In the genomic region with DNA sequence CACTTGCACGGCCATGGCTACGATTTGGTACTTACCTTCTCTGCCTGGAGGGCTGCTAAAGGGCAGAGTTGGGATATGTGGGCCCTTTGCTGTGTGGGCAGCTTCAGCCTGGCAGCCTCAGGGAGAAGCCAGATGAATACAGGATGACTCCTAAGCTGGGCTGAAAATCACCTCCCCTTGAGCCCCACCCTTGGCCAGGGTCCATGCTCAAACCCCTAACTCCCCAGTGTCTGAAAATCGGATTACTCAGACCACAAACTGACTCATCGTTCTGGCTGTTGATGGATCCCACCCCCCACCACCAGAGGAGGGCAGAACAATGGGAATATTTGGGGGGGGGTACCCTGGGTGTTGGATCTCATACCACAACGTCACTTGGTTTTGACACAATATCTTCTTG, we compare ENCODE assay signal across 24 mouse cellular contexts.
DNase-seq lines count a peak whose midpoint lies in the region; ATAC-seq and TF ChIP-seq lines count a peak whose summit lies in the region.
"Had no signal": no experiment of that assay in that cellular context is flagged by ENCODE, and none has a peak within 500 bp of the region (broad histone marks: within the 10 kb centered on the region; RNA-seq: fewer than 3 reads in every experiment).

No protein-coding gene starts in this region.

- no peak overlapping the region for H3K4me3 ChIP-seq in heart, embryonic 11.5 days (ENCODE audit: low read depth, low read length)
- no peak overlapping the region for H3K4me3 ChIP-seq in hindbrain, embryonic 16.5 days (ENCODE audit: low read length)
- H3K4me3 ChIP-seq in liver, postnatal 0 days (ENCODE audit: low read depth, low read length): no peak overlapping the region
- H3K4me3 ChIP-seq: embryonic facial prominence, embryonic 10.5 days; embryonic facial prominence, embryonic 12.5 days; forebrain, embryonic 10.5 days; forebrain, embryonic 12.5 days had no signal

- no peak for ATAC-seq in heart, embryonic 11.5 days (replicated peaks; ENCODE audit: insufficient number of reproducible peaks, low FRiP score, low TSS enrichment)
- ATAC-seq in hindbrain, embryonic 16.5 days: no peak
- ATAC-seq in liver, postnatal 0 days: no peak
- ATAC-seq: CD4-positive, CD25-positive, alpha-beta regulatory T cell, adult 4 months; forebrain, embryonic 14.5 days; forebrain, embryonic 16.5 days had no signal

- WGBS in heart, embryonic 11.5 days (ENCODE audit: insufficient replicate concordance): 79% methylated on average over 5 of the region's 5 CpGs
- 91% methylated on average over 5 of the region's 5 CpGs for WGBS in hindbrain, embryonic 16.5 days
- WGBS in liver, postnatal 0 days (ENCODE audit: insufficient replicate concordance): 71% methylated on average over 5 of the region's 5 CpGs

- H3K4me2 ChIP-seq in heart, embryonic 11.5 days: no peak overlapping the region
- H3K4me2 ChIP-seq in hindbrain, embryonic 16.5 days (ENCODE audit: low read length): no peak overlapping the region
- H3K4me2 ChIP-seq in liver, postnatal 0 days (ENCODE audit: low read depth, low read length): no peak overlapping the region
- H3K4me2 ChIP-seq: embryonic facial prominence, embryonic 12.5 days; forebrain, embryonic 12.5 days had no signal

- H3K9ac ChIP-seq in heart, embryonic 11.5 days (ENCODE audit: low read depth, low read length): no peak overlapping the region
- no peak overlapping the region for H3K9ac ChIP-seq in hindbrain, embryonic 16.5 days (ENCODE audit: low read depth, low read length)
- H3K9ac ChIP-seq in liver, postnatal 0 days (replicated peaks): no peak overlapping the region
- H3K9ac ChIP-seq: embryonic facial prominence, embryonic 12.5 days; forebrain, embryonic 12.5 days had no signal

- TF ChIP-seq EP300 in liver, postnatal 0 days (IDR thresholded peaks at IDR 0.05; ENCODE audit: low read depth): no peak

- no peaks in the 10 kb centered on the region for H3K4me1 ChIP-seq in heart, embryonic 11.5 days (ENCODE audit: control insufficient read depth, insufficient read depth, low read length)
- H3K4me1 ChIP-seq in hindbrain, embryonic 16.5 days (ENCODE audit: control insufficient read depth, insufficient read depth, low read depth, low read length): no peaks in the 10 kb centered on the region
- no peaks in the 10 kb centered on the region for H3K4me1 ChIP-seq in liver, postnatal 0 days (ENCODE audit: insufficient read depth)
- H3K4me1 ChIP-seq: embryonic facial prominence, embryonic 12.5 days; forebrain, embryonic 10.5 days; forebrain, embryonic 12.5 days had no signal

- H3K9me3 ChIP-seq in heart, embryonic 11.5 days (replicated peaks; ENCODE audit: control insufficient read depth, low read length): no peaks in the 10 kb centered on the region
- H3K9me3 ChIP-seq in hindbrain, embryonic 16.5 days (ENCODE audit: control insufficient read depth, low read length): no peaks in the 10 kb centered on the region
- H3K9me3 ChIP-seq in liver, postnatal 0 days (ENCODE audit: low read length): no peaks in the 10 kb centered on the region
- H3K9me3 ChIP-seq: embryonic facial prominence, embryonic 10.5 days; embryonic facial prominence, embryonic 12.5 days; forebrain, embryonic 10.5 days; forebrain, embryonic 12.5 days had no signal

- TF ChIP-seq CTCF in liver, postnatal 0 days (IDR thresholded peaks at IDR 0.05; ENCODE audit: low read depth): no peak

- H3K27ac ChIP-seq in heart, embryonic 11.5 days (ENCODE audit: low read depth, low read length): no peak overlapping the region
- no peak overlapping the region for H3K27ac ChIP-seq in hindbrain, embryonic 16.5 days (ENCODE audit: low read depth, low read length)
- no peak overlapping the region for H3K27ac ChIP-seq in liver, postnatal 0 days (ENCODE audit: low read depth)
- H3K27ac ChIP-seq: embryonic facial prominence, embryonic 10.5 days; embryonic facial prominence, embryonic 12.5 days; forebrain, embryonic 10.5 days; forebrain, embryonic 12.5 days had no signal

- no peaks in the 10 kb centered on the region for H3K36me3 ChIP-seq in heart, embryonic 11.5 days (ENCODE audit: control insufficient read depth, insufficient read depth, low read length)
- no peaks in the 10 kb centered on the region for H3K36me3 ChIP-seq in hindbrain, embryonic 16.5 days (ENCODE audit: control insufficient read depth, insufficient read depth, low read length)
- no peaks in the 10 kb centered on the region for H3K36me3 ChIP-seq in liver, postnatal 0 days (replicated peaks; ENCODE audit: insufficient read depth, low read length)
- H3K36me3 ChIP-seq: embryonic facial prominence, embryonic 10.5 days; embryonic facial prominence, embryonic 12.5 days; forebrain, embryonic 10.5 days; forebrain, embryonic 12.5 days; G1E had no signal

- H3K27me3 ChIP-seq in heart, embryonic 11.5 days (ENCODE audit: control insufficient read depth, insufficient read depth, low read length): no peaks in the 10 kb centered on the region; the same call in 1 of the 2 replicates
- no peaks in the 10 kb centered on the region; the same call in 1 of the 2 replicates for H3K27me3 ChIP-seq in hindbrain, embryonic 16.5 days (replicated peaks; ENCODE audit: control insufficient read depth, insufficient read depth, low read length)
- no peaks in the 10 kb centered on the region for H3K27me3 ChIP-seq in liver, postnatal 0 days (ENCODE audit: insufficient read depth, low read length)
- H3K27me3 ChIP-seq: CH12.LX had no signal

- DNase-seq in 3T3-L1 (ENCODE audit: low read depth, low spot score): peak; percentile 70
- peak; percentile 22 for DNase-seq in MN1 (ENCODE audit: low spot score)
- DNase-seq in NIH3T3 (ENCODE audit: low read depth): peak; percentile 79
- DNase-seq in liver, postnatal 0 days: no peak
- DNase-seq in frontal cortex, adult 2 months (ENCODE audit: extremely low spot score in 1 of 2, low spot score in 1 of 2): no peak
- DNase-seq: adrenal gland, adult 2 months; adrenal gland, postnatal 10 days; adrenal gland, postnatal 25 days; cerebellum, adult 11 months; cerebellum, adult 18-20 months; cerebellum, adult 9-10 months; cerebellum, postnatal 10 days; cerebellum, postnatal 25 days had no signal

Comparison
In these comparisons a context has a peak if more than half of its experiments do, and no peak if none do; other contexts are left out.
1. DNase-seq: peak in 3T3-L1 (single experiment), MN1 (single experiment) and NIH3T3 (single experiment); none in liver, postnatal 0 days (single experiment) and frontal cortex, adult 2 months (0 of 2).